Mouse (Mus musculus) testis, adult 2 months (tissue): ENCODE results near the gene Azin2.

Experiments
- CTCF ChIP-seq: fragments of 200-500 bp; IDR thresholded peaks from 2 replicates; pipeline ENCODE4 v1.5.1; 2012; ENCODE audit warnings: low read depth, mild to moderate bottlenecking, inconsistent platforms, low read length, moderate library complexity; ENCODE audit not compliant: control insufficient read depth, insufficient read depth, insufficient replicate concordance
- POLR2A ChIP-seq: fragments of 200-500 bp; IDR thresholded peaks from 2 replicates; pipeline ENCODE4 v1.6.1; 2012; ENCODE audit warnings: low read depth, mild to moderate bottlenecking, inconsistent platforms, low read length, moderate library complexity; ENCODE audit not compliant: control insufficient read depth

- no peak for TF ChIP-seq POLR2A
- no peak for TF ChIP-seq CTCF
Observed at GRCm38 (mm10) chr4:128997258-128997657, 35.0 kb upstream of the Azin2 start.
